Mouse (Mus musculus) ES-Bruce4 (cell line): ENCODE results near the gene Ndufs6. TPM values are rescaled to one million over a fixed set of nuclear protein-coding genes. Genes with fewer than 3 reads are reported as not detected.

Experiments used
- H3K27ac ChIP-seq: 2 replicates; pipeline ENCODE4 v1.5.1; 2012; ENCODE audit warnings: low read length, inconsistent platforms; ENCODE audit not compliant: insufficient read depth
- H3K27me3 ChIP-seq: 2 replicates; pipeline ENCODE4 v1.6.1; 2012; ENCODE audit warnings: mild to moderate bottlenecking, low read length, inconsistent platforms; ENCODE audit not compliant: control insufficient read depth, poor library complexity, insufficient read depth, severe bottlenecking
- H3K36me3 ChIP-seq: 2 replicates; pipeline ENCODE4 v1.6.1; 2012; ENCODE audit warnings: inconsistent platforms, mild to moderate bottlenecking, low read length, moderate library complexity; ENCODE audit not compliant: control insufficient read depth, poor library complexity, insufficient read depth, severe bottlenecking
- H3K4me1 ChIP-seq: one replicate; pipeline ENCODE4 v1.8.1; 2011; ENCODE audit warnings: low read length; ENCODE audit not compliant: control insufficient read depth, insufficient read depth
- H3K4me3 ChIP-seq: 2 replicates; pipeline ENCODE4 v1.5.1; 2011; ENCODE audit warnings: low read depth, mild to moderate bottlenecking, low read length
- H3K9ac ChIP-seq: 2 replicates; pipeline ENCODE4 v1.6.1; 2012; ENCODE audit warnings: low read depth, mild to moderate bottlenecking, inconsistent platforms; ENCODE audit not compliant: poor library complexity, severe bottlenecking
- H3K9me3 ChIP-seq: replicated peaks from 2 replicates; pipeline ENCODE4 v1.6.1; 2012; ENCODE audit warnings: mild to moderate bottlenecking, low read length, inconsistent platforms; ENCODE audit not compliant: control insufficient read depth, poor library complexity, insufficient read depth, severe bottlenecking
- CTCF ChIP-seq: IDR thresholded peaks from one replicate; pipeline ENCODE4 v1.8.1; 2011; ENCODE audit warnings: low read depth, low read length
- EP300 ChIP-seq: IDR thresholded peaks from 2 replicates; pipeline ENCODE4 v1.6.1; 2011; ENCODE audit warnings: low read depth, low read length; ENCODE audit not compliant: insufficient read depth
- POLR2A ChIP-seq: IDR thresholded peaks from one replicate; pipeline ENCODE4 v1.8.1; 2011; ENCODE audit warnings: low read length; ENCODE audit not compliant: insufficient read depth
- polyA plus RNA-seq: library from polyadenylated mRNA; stranded (reverse); fragments of >200 nt; gene quantifications from 2 replicates; pipeline ENCODE4 v1.2.4, GENCODE M21; 2011; ENCODE audit warnings: low read depth; ENCODE audit not compliant: missing spikeins, insufficient read depth, insufficient read length

Gene Ndufs6
- polyA plus RNA-seq, 1 experiment, result 233 TPM

DNA sequence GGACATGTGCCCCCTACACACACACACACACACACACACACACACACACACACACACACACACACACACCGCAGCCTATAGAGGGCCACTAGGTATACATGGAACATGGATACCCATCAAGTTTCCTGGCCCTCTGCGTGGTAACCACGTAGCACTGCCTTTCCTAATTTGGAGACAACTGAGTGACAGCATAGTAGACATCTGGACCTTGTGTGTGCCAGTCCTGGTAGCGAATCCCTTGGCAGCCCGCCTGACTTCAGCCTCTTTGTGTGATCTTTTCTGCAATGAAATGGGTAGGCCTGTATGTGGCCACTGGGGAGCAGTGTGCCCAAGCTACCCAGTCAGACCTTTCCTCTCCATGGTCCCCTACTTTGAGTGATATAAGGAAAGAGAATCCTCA lies 29.0 kb downstream of the Ndufs6 start:
- H3K4me1 ChIP-seq, result no peaks in the 10 kb centered on the region
- no peak overlapping the region for H3K9ac ChIP-seq
- TF ChIP-seq EP300 (no peak), POLR2A (no peak), CTCF (no peak)
- H3K9me3 ChIP-seq, result no peaks in the 10 kb centered on the region
- H3K4me3 ChIP-seq, result no peak overlapping the region
- no peaks in the 10 kb centered on the region for H3K27me3 ChIP-seq
- no peaks in the 10 kb centered on the region for H3K36me3 ChIP-seq
- H3K27ac ChIP-seq, result no peak overlapping the region

- H3K4me3 ChIP-seq, result no peak overlapping the region
- no peak overlapping the region for H3K9ac ChIP-seq
- H3K27ac ChIP-seq, result no peak overlapping the region
- H3K36me3 ChIP-seq, result no peaks in the 10 kb centered on the region
- H3K9me3 ChIP-seq, result no peaks in the 10 kb centered on the region
- no peaks in the 10 kb centered on the region for H3K4me1 ChIP-seq
- no peak for TF ChIP-seq CTCF
- no peak for TF ChIP-seq POLR2A
- TF ChIP-seq EP300, result no peak
- no peaks in the 10 kb centered on the region for H3K27me3 ChIP-seq
Observed at GRCm38 (mm10) chr13:73298717-73299116, 29.6 kb downstream of the Ndufs6 start.

- Histone ChIP-seq H3K27ac (no peak overlapping the region), H3K9ac (no peak overlapping the region), H3K4me1 (no peaks in the 10 kb centered on the region), H3K27me3 (no peaks in the 10 kb centered on the region), H3K4me3 (no peak overlapping the region), H3K9me3 (no peaks in the 10 kb centered on the region), H3K36me3 (no peaks in the 10 kb centered on the region)
- no peak for TF ChIP-seq CTCF
- no peak for TF ChIP-seq POLR2A
- no peak for TF ChIP-seq EP300
Observed at GRCm38 (mm10) chr13:73291102-73291501, 37.2 kb downstream of the Ndufs6 start.

GRCm38 (mm10) chr13:73290206-73290605 lies 38.1 kb downstream of the Ndufs6 start:
- no peak for TF ChIP-seq EP300
- no peak for TF ChIP-seq CTCF
- TF ChIP-seq POLR2A, result no peak
- H3K27ac ChIP-seq, result no peak overlapping the region
- no peak overlapping the region for H3K9ac ChIP-seq
- no peak overlapping the region for H3K4me3 ChIP-seq
- H3K9me3 ChIP-seq, result no peaks in the 10 kb centered on the region
- H3K4me1 ChIP-seq, result no peaks in the 10 kb centered on the region
- no peaks in the 10 kb centered on the region for H3K36me3 ChIP-seq
- no peaks in the 10 kb centered on the region for H3K27me3 ChIP-seq

DNA sequence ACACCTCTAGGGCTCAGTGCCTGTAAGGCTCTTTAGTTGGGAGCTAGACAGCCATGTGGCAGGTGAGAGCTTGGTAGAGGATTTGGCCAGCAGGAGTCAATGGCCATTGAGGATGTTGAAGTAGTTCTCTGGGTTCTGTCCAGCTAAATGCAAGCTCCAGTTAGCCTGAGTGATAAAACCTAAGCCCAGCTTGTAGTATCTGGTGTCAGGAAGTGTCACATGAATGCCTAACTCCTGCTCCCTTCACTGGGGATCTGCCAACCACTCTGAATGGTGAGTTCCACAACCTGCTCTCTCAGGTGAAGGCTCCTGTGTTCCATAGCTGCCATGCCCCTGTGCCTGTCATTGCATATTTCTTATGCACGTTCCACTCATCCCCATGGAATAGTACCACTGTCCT lies 44.8 kb downstream of the Ndufs6 start:
- H3K36me3 ChIP-seq, result no peaks in the 10 kb centered on the region
- H3K4me1 ChIP-seq, result no peaks in the 10 kb centered on the region
- no peak overlapping the region for H3K9ac ChIP-seq
- no peak for TF ChIP-seq CTCF
- TF ChIP-seq POLR2A, result no peak
- no peak for TF ChIP-seq EP300
- H3K9me3 ChIP-seq, result no peaks in the 10 kb centered on the region
- H3K4me3 ChIP-seq, result no peak overlapping the region
- no peaks in the 10 kb centered on the region for H3K27me3 ChIP-seq
- no peak overlapping the region for H3K27ac ChIP-seq

- TF ChIP-seq EP300 (no peak), CTCF (no peak), POLR2A (no peak)
- Histone ChIP-seq H3K27me3 (no peaks in the 10 kb centered on the region), H3K36me3 (no peaks in the 10 kb centered on the region), H3K9ac (no peak overlapping the region), H3K4me1 (no peaks in the 10 kb centered on the region), H3K4me3 (no peak overlapping the region), H3K9me3 (no peaks in the 10 kb centered on the region), H3K27ac (no peak overlapping the region)
Observed at GRCm38 (mm10) chr13:73282407-73282806, 45.9 kb downstream of the Ndufs6 start.
